Mouse (Mus musculus) embryonic fibroblast, embryonic 13.5 days (primary cell): ENCODE results near the gene Lin37. TPM values are rescaled to one million over a fixed set of nuclear protein-coding genes. Genes with fewer than 3 reads are reported as not detected.

Experiments used
- H3K27ac ChIP-seq: 2 replicates; pipeline ENCODE4 v1.5.1; 2012; ENCODE audit warnings: low read length, control low read depth, inconsistent platforms; ENCODE audit not compliant: insufficient read depth
- H3K4me1 ChIP-seq: 2 replicates; pipeline ENCODE4 v1.6.1; 2011; ENCODE audit warnings: low read length; ENCODE audit not compliant: control insufficient read depth, insufficient read depth
- H3K4me3 ChIP-seq: 2 replicates; pipeline ENCODE4 v1.5.1; 2011; ENCODE audit warnings: mild to moderate bottlenecking, control low read depth, low read length; ENCODE audit not compliant: insufficient read depth
- CTCF ChIP-seq: IDR thresholded peaks from 2 replicates; pipeline ENCODE4 v1.5.1; 2011; ENCODE audit warnings: mild to moderate bottlenecking, control low read depth, low read length, moderate library complexity, borderline replicate concordance; ENCODE audit not compliant: insufficient read depth
- POLR2A ChIP-seq: IDR thresholded peaks from 2 replicates; pipeline ENCODE4 v1.6.1; 2011; ENCODE audit warnings: low read depth, mild to moderate bottlenecking, control low read depth, low read length, moderate library complexity
- polyA plus RNA-seq: library from polyadenylated mRNA; stranded (reverse); fragments of >200 nt; gene quantifications from 2 replicates; pipeline ENCODE4 v1.2.4, GENCODE M21; 2011; ENCODE audit warnings: low read depth; ENCODE audit not compliant: missing spikeins, insufficient read length

Gene Lin37
- polyA plus RNA-seq, 1 experiment: 38.5 TPM

DNA sequence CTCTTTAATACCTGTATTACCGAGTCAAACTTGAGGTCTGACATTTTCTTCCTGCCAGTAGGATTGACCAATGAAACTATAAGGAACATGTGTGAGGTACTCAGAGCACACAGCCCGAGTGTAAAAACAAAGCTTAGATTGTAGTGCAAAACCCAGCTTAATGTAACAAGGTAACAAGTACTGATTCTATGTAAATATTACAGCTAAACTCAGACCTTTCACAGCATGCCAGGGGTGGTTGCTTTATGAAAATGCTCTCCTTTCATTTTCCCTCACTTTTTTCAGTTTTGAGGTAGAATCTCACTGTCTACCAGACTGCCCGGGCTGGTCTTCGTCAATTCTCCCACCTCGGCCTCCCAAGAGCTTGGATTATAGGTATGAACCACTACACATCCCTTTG, 36.5 kb upstream of the Lin37 start:
- Histone ChIP-seq H3K27ac (no peak overlapping the region), H3K4me1 (no peaks in the 10 kb centered on the region), H3K4me3 (no peak overlapping the region)
- TF ChIP-seq CTCF (no peak), POLR2A (no peak)

DNA sequence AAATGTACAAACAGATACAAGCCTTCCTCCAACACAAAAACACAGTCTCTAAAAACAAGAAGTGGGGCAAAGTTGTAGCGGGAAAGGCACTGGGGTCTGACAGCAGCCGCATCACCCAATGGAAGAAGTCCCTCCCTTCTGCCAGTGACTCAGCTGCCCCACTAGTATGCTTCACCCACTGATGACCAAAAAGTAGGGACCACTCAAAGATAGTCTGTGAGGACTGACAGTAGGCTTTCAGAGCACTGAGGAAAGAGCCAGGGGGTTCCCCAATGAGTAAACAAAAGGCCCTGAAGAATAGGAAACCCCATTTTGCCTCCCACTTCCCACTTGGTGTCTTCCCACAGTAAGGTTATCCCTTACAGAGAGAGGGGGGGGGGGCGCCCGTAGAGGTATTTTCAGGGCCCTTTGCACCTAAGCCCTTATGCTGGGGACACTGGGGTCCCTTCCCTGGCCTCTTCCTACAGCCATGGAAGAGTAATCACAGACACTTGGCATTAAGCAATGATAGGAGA, 34.9 kb upstream of the Lin37 start:
- Histone ChIP-seq H3K4me3 (no peak overlapping the region), H3K27ac (no peak overlapping the region), H3K4me1 (no peaks in the 10 kb centered on the region)
- TF ChIP-seq CTCF: no peak
- TF ChIP-seq POLR2A: no peak

DNA sequence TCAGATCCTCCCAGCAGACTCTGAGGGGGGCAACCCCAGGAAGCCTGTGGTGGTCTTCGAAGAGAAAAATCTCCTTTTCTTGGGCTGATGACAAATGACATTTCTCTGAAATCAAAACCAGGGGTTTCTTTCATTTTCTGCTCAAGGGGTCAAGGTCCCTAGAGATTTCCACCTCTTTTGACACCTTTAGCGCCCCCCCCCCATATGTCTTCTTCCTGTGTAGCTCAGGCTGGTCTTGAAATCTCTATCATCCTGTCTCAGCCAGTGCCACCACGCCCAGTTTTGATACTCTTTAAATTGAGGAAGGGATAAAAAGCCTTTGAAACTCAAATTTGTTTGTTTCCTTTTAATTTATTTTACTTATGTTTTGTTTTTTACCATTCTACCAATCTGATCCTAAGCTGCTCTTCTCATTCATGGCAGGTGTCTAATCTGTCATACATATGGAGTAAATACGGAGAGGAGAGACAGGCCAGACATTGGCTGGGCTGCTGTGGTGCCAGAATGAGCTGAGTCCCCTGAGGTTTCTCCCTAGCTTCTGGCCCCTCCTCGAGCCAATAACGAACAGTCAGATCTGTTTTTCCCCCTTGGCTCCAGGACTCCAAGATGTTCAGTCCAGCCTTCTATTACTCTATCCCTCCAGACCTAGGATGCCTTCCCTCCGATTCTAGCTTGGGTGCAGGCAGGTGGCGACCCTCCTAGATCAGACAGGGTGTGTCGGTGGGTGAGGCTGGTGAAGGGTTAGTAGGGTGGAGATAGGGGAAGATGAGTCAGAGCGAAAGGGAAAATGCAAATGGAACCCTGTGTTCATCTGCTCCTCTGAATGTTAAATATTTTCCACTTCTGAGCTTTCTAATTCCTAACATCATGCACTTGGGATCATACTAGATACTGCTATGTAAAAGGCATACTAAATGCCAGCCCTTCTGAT, 34.2 kb upstream of the Lin37 start:
- Histone ChIP-seq H3K4me1 (no peaks in the 10 kb centered on the region), H3K27ac (no peak overlapping the region), H3K4me3 (no peak overlapping the region)
- no peak for TF ChIP-seq POLR2A
- no peak for TF ChIP-seq CTCF

DNA sequence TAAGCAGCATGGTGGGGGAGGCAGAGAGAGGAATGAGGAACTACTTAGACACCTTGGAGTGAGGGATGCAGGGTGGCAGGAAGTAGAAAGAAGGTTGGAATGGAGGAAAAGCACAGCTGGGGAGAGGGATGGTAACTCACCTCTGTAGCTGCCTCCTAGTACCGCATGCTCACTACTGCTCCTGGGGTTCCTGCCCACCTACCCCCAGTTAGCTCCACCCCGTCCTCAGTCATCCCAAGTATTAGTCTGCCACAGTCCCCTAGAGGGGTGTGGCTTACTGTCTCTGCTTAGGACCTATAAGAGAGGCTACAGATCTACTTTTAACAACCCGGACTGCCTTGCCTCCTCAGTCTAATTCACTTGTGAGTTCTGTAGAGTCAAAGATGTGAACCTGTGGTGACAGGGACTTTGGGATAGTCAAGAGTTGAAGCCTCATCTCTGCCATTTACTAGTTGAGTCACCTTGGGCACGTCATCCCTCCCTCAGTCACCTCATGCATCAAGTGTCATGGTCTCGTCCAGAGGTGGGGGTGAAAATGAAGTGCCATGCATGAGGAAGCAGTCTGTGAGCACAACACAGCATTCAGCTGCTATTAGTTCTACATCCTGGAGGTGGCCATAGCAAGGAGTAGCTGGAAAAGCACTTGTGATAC, 33.3 kb upstream of the Lin37 start:
- Histone ChIP-seq H3K4me3 (no peak overlapping the region), H3K4me1 (no peaks in the 10 kb centered on the region), H3K27ac (no peak overlapping the region)
- TF ChIP-seq CTCF (no peak), POLR2A (no peak)

DNA sequence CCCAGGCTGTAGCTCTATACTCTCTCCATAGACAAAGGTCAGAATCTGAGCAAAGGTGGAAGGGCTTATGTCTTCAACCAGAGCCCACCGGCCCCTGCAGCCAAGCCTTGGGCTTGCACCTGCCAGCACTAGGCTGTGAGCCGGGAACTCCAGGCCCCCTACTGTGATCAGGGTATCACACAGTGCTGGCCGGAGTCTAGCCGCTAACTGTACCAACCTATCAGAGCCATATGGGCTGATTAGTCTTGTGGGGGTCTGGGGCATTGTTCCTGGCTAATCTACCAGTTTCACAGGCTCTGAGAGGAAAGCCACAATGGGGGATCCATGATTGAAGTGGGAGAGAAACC, 31.9 kb upstream of the Lin37 start:
- TF ChIP-seq POLR2A (no peak), CTCF (no peak)
- peaks cover 5% of the 10 kb centered on the region; the same call in 1 of the 2 replicates for H3K4me1 ChIP-seq
- no peak overlapping the region for H3K4me3 ChIP-seq
- H3K27ac ChIP-seq: no peak overlapping the region

DNA sequence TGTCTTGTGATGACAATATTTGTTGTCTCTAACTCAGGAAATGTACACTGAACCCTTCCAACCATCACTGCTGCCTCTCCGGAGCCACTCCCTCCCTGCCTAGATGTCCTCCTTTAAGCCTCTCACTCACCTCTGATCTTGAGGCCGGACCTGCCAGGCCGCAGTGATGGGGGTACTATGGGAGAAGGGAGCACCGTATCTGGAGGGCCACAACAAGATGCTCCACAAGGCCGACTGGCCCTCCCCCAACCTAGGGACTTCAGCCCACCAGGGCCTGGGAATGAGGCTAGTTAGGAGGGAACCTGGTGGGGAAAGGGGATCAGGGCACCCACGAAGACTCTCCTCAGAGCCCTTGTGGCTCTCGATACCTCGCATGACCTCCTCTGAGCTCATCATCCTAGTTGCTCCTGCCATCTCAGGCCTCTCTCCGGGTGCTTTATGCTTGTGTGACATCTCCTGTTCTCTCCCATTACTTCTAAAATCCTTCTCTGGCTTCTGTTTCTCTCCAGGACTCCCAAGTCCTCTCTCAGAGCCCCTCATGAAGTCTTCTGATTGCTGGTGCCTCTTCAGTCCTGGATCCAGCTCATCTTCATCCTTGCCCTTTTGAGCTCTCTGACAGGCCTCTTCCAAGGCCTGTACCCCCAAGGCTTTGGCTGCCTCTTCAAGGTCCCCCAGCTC, 31.4 kb upstream of the Lin37 start:
- TF ChIP-seq POLR2A: no peak
- TF ChIP-seq CTCF: no peak
- H3K4me1 ChIP-seq: peaks cover 5% of the 10 kb centered on the region; the same call in 1 of the 2 replicates
- H3K27ac ChIP-seq: no peak overlapping the region
- H3K4me3 ChIP-seq: no peak overlapping the region

DNA sequence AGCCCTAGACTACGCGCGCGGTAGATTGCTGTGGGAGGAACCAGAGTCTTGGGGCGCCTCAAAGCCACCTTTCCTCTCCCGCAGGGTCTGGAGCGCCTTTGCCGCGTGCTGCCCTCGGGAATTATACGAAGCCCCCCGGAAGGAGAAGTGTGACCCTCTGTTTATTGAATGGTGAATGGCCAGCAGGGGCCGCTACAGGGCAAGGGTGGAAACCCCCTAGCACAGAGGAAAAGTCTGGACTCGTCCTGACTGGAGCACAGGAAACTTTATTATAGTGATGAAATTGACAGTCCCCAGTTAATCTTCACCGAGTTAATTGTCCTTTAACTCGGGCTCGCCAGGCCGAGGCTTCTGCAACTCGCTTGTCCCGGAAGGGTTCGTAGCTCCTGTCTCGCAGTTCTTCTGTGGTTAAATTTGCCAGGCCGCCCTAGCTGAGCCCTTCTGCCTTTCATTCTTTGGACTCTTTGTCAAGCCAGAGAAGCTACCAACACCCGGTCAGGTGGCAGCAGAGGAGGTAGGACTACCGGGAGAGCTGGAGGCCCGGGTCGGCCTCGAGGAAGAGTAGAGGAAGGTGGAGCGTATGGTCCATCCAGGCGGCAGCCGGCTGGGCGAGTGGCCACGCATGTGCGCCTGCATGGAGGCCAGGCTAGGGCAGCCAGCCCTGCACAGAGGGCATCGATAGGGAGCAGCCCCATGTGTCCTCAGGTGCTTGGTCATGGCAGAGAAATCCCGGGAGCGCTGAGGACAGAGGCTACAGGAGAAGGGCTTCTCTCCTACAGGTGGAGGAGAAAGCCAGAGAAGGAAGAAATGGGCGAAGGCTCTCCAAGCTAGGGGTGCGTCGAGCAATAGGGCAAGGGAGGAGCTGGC, 30.0 kb upstream of the Lin37 start:
- TF ChIP-seq POLR2A (no peak), CTCF (peak; percentile 55)
- H3K4me1 ChIP-seq: peaks cover 5% of the 10 kb centered on the region; the same call in 1 of the 2 replicates
- H3K27ac ChIP-seq: peak overlapping the region; percentile 34
- peak overlapping the region; percentile 62 for H3K4me3 ChIP-seq

DNA sequence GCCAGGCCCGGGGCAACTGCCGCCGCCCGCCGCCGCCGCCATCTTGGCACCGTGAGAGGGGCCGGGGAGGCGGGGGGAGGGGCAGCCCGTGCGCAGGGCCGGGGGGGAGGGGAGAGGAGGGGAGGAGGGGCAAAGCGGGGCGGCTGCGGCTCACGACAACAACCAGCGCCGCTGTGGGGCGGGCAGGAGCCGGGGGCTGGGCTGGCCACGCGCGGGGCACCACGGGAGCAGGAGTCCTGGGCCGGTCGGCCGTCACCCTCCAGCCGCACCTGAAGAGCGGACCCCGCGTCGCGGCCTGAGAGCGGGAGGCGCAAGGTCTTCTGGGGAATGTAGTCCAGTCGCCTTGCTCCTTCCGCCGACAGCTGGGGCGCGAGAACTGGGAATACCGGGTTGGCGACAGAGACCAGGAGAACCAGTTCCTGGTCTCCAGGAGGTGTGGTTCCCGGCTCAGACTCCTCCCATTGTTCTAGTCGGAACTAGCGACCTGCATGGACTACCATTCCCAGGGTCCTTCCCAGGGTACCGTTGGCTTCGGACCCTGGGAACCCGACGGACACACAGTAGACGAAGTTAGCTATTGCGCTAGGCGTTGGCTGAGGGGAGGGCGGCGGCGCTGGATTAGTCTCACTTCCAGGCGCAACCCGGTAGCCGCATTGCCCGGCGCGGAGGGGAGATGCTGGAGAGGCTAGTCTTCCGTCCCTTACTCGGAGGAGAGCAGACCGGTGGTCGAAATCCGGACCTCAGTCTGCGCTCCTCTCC, 29.2 kb upstream of the Lin37 start, which contains the start of gene Kmt2b:
Kmt2b (minus strand) TSS at position 51 of the 759 bp plus-strand sequence.
- peak within 1 kb of the TSS; percentile 94 for H3K4me3 ChIP-seq
- peaks cover 5% of the 10 kb centered on the region; the same call in 1 of the 2 replicates for H3K4me1 ChIP-seq
- H3K27ac ChIP-seq: peak within 1 kb of the TSS; percentile 66
- no peak for TF ChIP-seq CTCF
- TF ChIP-seq POLR2A: peak; percentile 89
